In genomic region chr5:64692335-64692734, GRCm38 (mm10) we compare ENCODE assay signal across 15 mouse cellular contexts.
"Had no signal": no experiment of that assay in that cellular context is flagged by ENCODE, and none has a peak within 500 bp of the region (broad histone marks: within the 10 kb centered on the region; RNA-seq: fewer than 3 reads in every experiment).

No protein-coding gene starts in this region.

- H3K27me3 ChIP-seq: intestine, embryonic 15.5 days; kidney, embryonic 15.5 days; limb, embryonic 15.5 days; megakaryocyte, embryonic 14.5 days; midbrain, embryonic 13.5 days had no signal

- H3K9ac ChIP-seq: intestine, embryonic 15.5 days; kidney, embryonic 15.5 days; limb, embryonic 15.5 days; lung, embryonic 14.5 days; midbrain, embryonic 13.5 days had no signal

- H3K36me3 ChIP-seq: intestine, embryonic 15.5 days; kidney, embryonic 15.5 days; limb, embryonic 15.5 days; midbrain, embryonic 13.5 days had no signal

- H3K4me2 ChIP-seq: intestine, embryonic 15.5 days; kidney, embryonic 15.5 days; limb, embryonic 15.5 days; lung, embryonic 14.5 days; midbrain, embryonic 13.5 days had no signal

- DNase-seq: kidney, adult 2 months; kidney, postnatal 14 days; lung, embryonic 14.5 days; lung, postnatal 10 days; lung, postnatal 4 days; right cerebral cortex, adult 18-20 months; right cerebral cortex, postnatal 25 days; thymus, postnatal 14 days had no signal

- H3K9me3 ChIP-seq: intestine, embryonic 15.5 days; kidney, embryonic 15.5 days; limb, embryonic 15.5 days; midbrain, embryonic 13.5 days had no signal

- H3K4me3 ChIP-seq: intestine, embryonic 15.5 days; kidney, embryonic 15.5 days; left cerebral cortex, adult 2 months; limb, embryonic 15.5 days; megakaryocyte, embryonic 14.5 days; midbrain, embryonic 13.5 days had no signal

- ATAC-seq: intestine, embryonic 15.5 days; midbrain, embryonic 13.5 days had no signal

- H3K27ac ChIP-seq: intestine, embryonic 15.5 days; kidney, embryonic 15.5 days; left cerebral cortex, adult 2 months; limb, embryonic 15.5 days; midbrain, embryonic 13.5 days; stomach, postnatal 0 days had no signal

- H3K4me1 ChIP-seq: intestine, embryonic 15.5 days; limb, embryonic 15.5 days; midbrain, embryonic 13.5 days had no signal
